ENCODE assay signal across 8 mouse cellular contexts in the genomic region with DNA sequence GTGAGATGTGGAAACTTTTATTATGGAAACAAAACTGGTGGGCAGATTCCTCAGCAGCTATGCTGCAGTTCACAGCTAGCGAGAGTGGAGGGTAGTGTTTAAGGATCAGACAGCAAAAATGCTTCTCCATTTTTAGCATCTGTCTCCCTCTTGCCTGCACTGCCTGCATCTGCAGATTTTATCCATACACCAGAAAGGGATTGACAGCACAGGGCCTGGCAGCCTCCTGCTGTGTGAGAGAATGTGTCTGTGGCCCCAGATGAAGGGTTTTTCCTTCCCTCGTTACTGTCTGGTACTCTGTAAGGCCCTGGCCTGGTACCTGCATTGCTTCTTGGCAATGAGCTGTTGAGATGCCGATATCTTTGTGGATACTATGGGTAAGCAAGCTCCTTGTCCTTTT. TPM values are rescaled to one million over a fixed set of nuclear protein-coding genes. Genes with fewer than 3 reads are reported as not detected.
DNase-seq lines count a peak whose midpoint lies in the region; ATAC-seq lines count a peak whose summit lies in the region.

No protein-coding gene starts in this region.

- no peak overlapping the region for H3K27ac ChIP-seq in liver, embryonic 16.5 days (ENCODE audit: low read length)

- H3K9ac ChIP-seq in liver, embryonic 16.5 days (ENCODE audit: low read depth, low read length) = no peak overlapping the region

- H3K36me3 ChIP-seq in liver, embryonic 16.5 days (ENCODE audit: control insufficient read depth, insufficient read depth) = no peaks in the 10 kb centered on the region

- ATAC-seq in liver, embryonic 16.5 days (ENCODE audit: low read depth) = no peak
- no peak for ATAC-seq in monocyte, adult 5-6 weeks (replicated peaks; ENCODE audit: insufficient number of reproducible peaks, low FRiP score, low TSS enrichment, poor library complexity, severe bottlenecking)

- 64% methylated on average over 3 of the region's 3 CpGs for WGBS in liver, embryonic 16.5 days (ENCODE audit: insufficient replicate concordance)

- DNase-seq in cerebellum, postnatal 10 days = peak; percentile 23 to 33
- DNase-seq in cerebellum, postnatal 4 days (ENCODE audit: low spot score in 2 of 2) = no peak
- DNase-seq in retina, embryonic 14.5 days (ENCODE audit: low spot score) = peak; percentile 28
- no peak for DNase-seq in retina, postnatal 1 day
- DNase-seq in gastrocnemius, adult 8-10 months (ENCODE audit: low spot score in 2 of 2) = no peak
- DNase-seq in urinary bladder, postnatal 14 days (ENCODE audit: low spot score) = no peak

- H3K4me1 ChIP-seq in liver, embryonic 16.5 days (ENCODE audit: control insufficient read depth, low read depth, low read length) = peaks cover 6% of the 10 kb centered on the region

- peaks cover 31% of the 10 kb centered on the region for H3K27me3 ChIP-seq in liver, embryonic 16.5 days (ENCODE audit: control insufficient read depth, insufficient read depth, low read depth, low read length)

- no peaks in the 10 kb centered on the region for H3K9me3 ChIP-seq in liver, embryonic 16.5 days (replicated peaks; ENCODE audit: control insufficient read depth, low read length)

- H3K4me3 ChIP-seq in liver, embryonic 16.5 days (ENCODE audit: low read depth, low read length) = no peak overlapping the region

- H3K4me2 ChIP-seq in liver, embryonic 16.5 days (ENCODE audit: low read depth, low read length) = 0 out of 2 replicates have a peak overlapping the region, but pooled peaks have one; percentile 4

RNA-seq across cellular contexts. Expression of gene Lpgat1, which starts 2.8 kb away (rescaled TPM):
- polyA plus RNA-seq in liver, embryonic 16.5 days (2015; fragmentation: Nextera tagmentation; extraction: Ambion mirVana) = 4.5 and 5.3 TPM in 2 replicates
- 10 to 100 TPM; 28.5 to 36.4 (median 31.0) TPM for total RNA-seq in gastrocnemius, adult 8-10 months (2022)
- 14.8 to 29.1 TPM (median 26.9 TPM) in 3 replicates for total RNA-seq in monocyte, adult 5-6 weeks (2017)

Comparison
In these comparisons a context has a peak if more than half of its experiments do, and no peak if none do; other contexts are left out.
1. DNase-seq: peak in cerebellum, postnatal 10 days (2 of 2) and retina, embryonic 14.5 days (single experiment); none in cerebellum, postnatal 4 days (0 of 2), retina, postnatal 1 day (single experiment), gastrocnemius, adult 8-10 months (0 of 2) and urinary bladder, postnatal 14 days (single experiment).